Comparison of ENCODE assay signal across 13 mouse cellular contexts in genomic region chr13:72958616-72959518, GRCm38 (mm10).
DNase-seq lines count a peak whose midpoint lies in the region; ATAC-seq lines count a peak whose summit lies in the region.
"Had no signal": no experiment of that assay in that cellular context is flagged by ENCODE, and none has a peak within 500 bp of the region (broad histone marks: within the 10 kb centered on the region; RNA-seq: fewer than 3 reads in every experiment).

No protein-coding gene starts in this region.

- 21% methylated on average over 15 of the region's 15 CpGs for WGBS in kidney, embryonic 16.5 days
- WGBS in hindbrain, embryonic 11.5 days: 17% methylated on average over 15 of the region's 15 CpGs
- WGBS in midbrain, embryonic 16.5 days: 6% methylated on average over 15 of the region's 15 CpGs

- no peak for ATAC-seq in kidney, embryonic 16.5 days (ENCODE audit: low FRiP score, low TSS enrichment)
- peak; percentile 65; the same call in 1 of the 2 replicates for ATAC-seq in hindbrain, embryonic 11.5 days (ENCODE audit: low FRiP score)
- ATAC-seq in midbrain, embryonic 16.5 days: peak; percentile 87
- ATAC-seq: intestine, embryonic 16.5 days; Patski had no signal

- 0 out of 2 replicates have a peak overlapping the region, but pooled peaks have one; percentile 8 for H3K4me2 ChIP-seq in kidney, embryonic 16.5 days (replicated peaks; ENCODE audit: low read depth, low read length)
- 0 out of 2 replicates have a peak overlapping the region, but pooled peaks have one; percentile 13 for H3K4me2 ChIP-seq in hindbrain, embryonic 11.5 days (replicated peaks; ENCODE audit: low read depth, low read length)
- H3K4me2 ChIP-seq in midbrain, embryonic 16.5 days (ENCODE audit: low read length): peak overlapping the region; percentile 15
- H3K4me2 ChIP-seq: heart, embryonic 12.5 days; liver, embryonic 15.5 days had no signal

- H3K9ac ChIP-seq in kidney, embryonic 16.5 days (replicated peaks; ENCODE audit: low read length): no peak overlapping the region
- H3K9ac ChIP-seq in hindbrain, embryonic 11.5 days (ENCODE audit: low read depth, low read length): no peak overlapping the region
- peak overlapping the region; percentile 32; the same call in 1 of the 2 replicates for H3K9ac ChIP-seq in midbrain, embryonic 16.5 days (ENCODE audit: low read depth, low read length)
- H3K9ac ChIP-seq: heart, embryonic 12.5 days; liver, embryonic 15.5 days had no signal

- H3K27ac ChIP-seq in kidney, embryonic 16.5 days (ENCODE audit: low read length): no peak overlapping the region
- H3K27ac ChIP-seq in hindbrain, embryonic 11.5 days (ENCODE audit: low read depth, low read length): peak overlapping the region; percentile 24; the same call in 1 of the 2 replicates
- peak overlapping the region; percentile 35 for H3K27ac ChIP-seq in midbrain, embryonic 16.5 days (ENCODE audit: low read length)
- H3K27ac ChIP-seq: left cerebral cortex, adult 2 months; liver, embryonic 15.5 days had no signal

- no peaks in the 10 kb centered on the region for H3K9me3 ChIP-seq in kidney, embryonic 16.5 days (ENCODE audit: low read length)
- no peaks in the 10 kb centered on the region for H3K9me3 ChIP-seq in hindbrain, embryonic 11.5 days (ENCODE audit: control insufficient read depth, low read length)
- no peaks in the 10 kb centered on the region for H3K9me3 ChIP-seq in midbrain, embryonic 16.5 days (replicated peaks; ENCODE audit: control insufficient read depth, low read length, poor library complexity, severe bottlenecking)
- H3K9me3 ChIP-seq: heart, embryonic 12.5 days; liver, embryonic 15.5 days had no signal

- H3K27me3 ChIP-seq in kidney, embryonic 16.5 days (ENCODE audit: insufficient read depth, low read length): peaks cover 5% of the 10 kb centered on the region
- no peaks in the 10 kb centered on the region; the same call in 1 of the 2 replicates for H3K27me3 ChIP-seq in hindbrain, embryonic 11.5 days (ENCODE audit: control insufficient read depth, insufficient read depth, low read length)
- no peaks in the 10 kb centered on the region for H3K27me3 ChIP-seq in midbrain, embryonic 16.5 days (ENCODE audit: control insufficient read depth, insufficient read depth, low read depth, low read length)
- H3K27me3 ChIP-seq: liver, embryonic 15.5 days had no signal

- no peaks in the 10 kb centered on the region for H3K36me3 ChIP-seq in kidney, embryonic 16.5 days (ENCODE audit: insufficient read depth, low read length)
- H3K36me3 ChIP-seq in hindbrain, embryonic 11.5 days (ENCODE audit: control insufficient read depth, insufficient read depth, low read length): no peaks in the 10 kb centered on the region
- no peaks in the 10 kb centered on the region for H3K36me3 ChIP-seq in midbrain, embryonic 16.5 days (ENCODE audit: control insufficient read depth, insufficient read depth, low read length)
- H3K36me3 ChIP-seq: heart, embryonic 12.5 days; liver, embryonic 15.5 days had no signal

- no peak overlapping the region for H3K4me3 ChIP-seq in kidney, embryonic 16.5 days (ENCODE audit: low read length)
- H3K4me3 ChIP-seq in hindbrain, embryonic 11.5 days (ENCODE audit: low read depth, low read length): no peak overlapping the region
- no peak overlapping the region for H3K4me3 ChIP-seq in midbrain, embryonic 16.5 days (ENCODE audit: low read depth, low read length)
- H3K4me3 ChIP-seq: heart, embryonic 12.5 days; left cerebral cortex, adult 2 months; liver, embryonic 15.5 days had no signal

- DNase-seq in kidney, adult 18-20 months: no peak
- peak; percentile 22 for DNase-seq in embryo, embryonic 11 days
- peak; percentile 47 for DNase-seq in hindbrain, embryonic 11.5 days (ENCODE audit: low spot score)
- DNase-seq in urinary bladder, postnatal 10 days (ENCODE audit: low spot score): no peak
- DNase-seq in adrenal gland, postnatal 4 days (ENCODE audit: low spot score in 2 of 2): no peak
- DNase-seq in cerebellum, adult 11-12 months: no peak

- 0 out of 2 replicates have a peak, but pooled peaks cover 3% of the 10 kb centered on the region for H3K4me1 ChIP-seq in kidney, embryonic 16.5 days (ENCODE audit: insufficient read depth, low read length)
- H3K4me1 ChIP-seq in hindbrain, embryonic 11.5 days (replicated peaks; ENCODE audit: control insufficient read depth, insufficient read depth, low read length): peaks cover 8% of the 10 kb centered on the region; the same call in 1 of the 2 replicates
- peaks cover 15% of the 10 kb centered on the region for H3K4me1 ChIP-seq in midbrain, embryonic 16.5 days (ENCODE audit: control insufficient read depth, insufficient read depth, low read length)
- H3K4me1 ChIP-seq: heart, embryonic 12.5 days; liver, embryonic 15.5 days had no signal

Comparison
In these comparisons a context has a peak if more than half of its experiments do, and no peak if none do; other contexts are left out.
1. DNase-seq: peak in embryo, embryonic 11 days (single experiment) and hindbrain, embryonic 11.5 days (single experiment); none in kidney, adult 18-20 months (single experiment), urinary bladder, postnatal 10 days (single experiment), adrenal gland, postnatal 4 days (0 of 2) and cerebellum, adult 11-12 months (single experiment).
2. Peak in every context shown above with its lines, with median percentiles within 50 percentile points of each other: H3K4me2 ChIP-seq.